Mouse (Mus musculus) liver, adult 2 months (tissue): ENCODE data around the gene Spon1.

Experiments
- CTCF ChIP-seq: fragments of 200-500 bp; IDR thresholded peaks from 2 replicates; pipeline ENCODE4 v1.5.1; 2011; ENCODE audit warnings: low read depth, low read length, control low read depth
- POLR2A ChIP-seq: fragments of 200-500 bp; IDR thresholded peaks from 2 replicates; pipeline ENCODE4 v1.6.1; 2011; ENCODE audit warnings: low read length, control low read depth; ENCODE audit not compliant: insufficient read depth; ENCODE audit errors: extremely low read depth

DNA sequence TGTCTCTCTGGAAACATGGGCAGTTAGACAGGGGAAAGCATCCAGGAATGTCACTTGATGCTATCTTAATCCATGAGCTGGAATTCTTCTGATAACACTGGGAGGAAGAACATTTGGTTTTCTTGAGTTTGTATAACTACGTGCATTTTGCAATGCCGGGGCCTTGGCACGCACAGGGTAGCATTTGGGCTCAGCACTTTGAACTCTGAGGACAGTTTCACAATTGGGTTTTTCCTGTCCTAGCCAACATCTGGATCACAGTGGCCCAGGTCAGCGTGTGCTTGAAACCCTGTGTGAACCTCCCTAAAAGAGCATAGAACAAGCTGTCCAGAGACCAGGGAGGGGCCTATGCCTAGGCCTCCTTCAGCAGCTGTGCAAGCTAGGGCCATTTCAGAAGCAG is 196.3 kb downstream of the Spon1 start:
- no peak for TF ChIP-seq CTCF
- no peak for TF ChIP-seq POLR2A
